In genomic region chr13:108386058-108386457, GRCm38 (mm10) we compare ENCODE assay signal across 23 mouse cellular contexts.
DNase-seq lines count a peak whose midpoint lies in the region; ATAC-seq lines count a peak whose summit lies in the region.
"Had no signal": no experiment of that assay in that cellular context is flagged by ENCODE, and none has a peak within 500 bp of the region (broad histone marks: within the 10 kb centered on the region; RNA-seq: fewer than 3 reads in every experiment).

No protein-coding gene starts in this region.

- DNase-seq in intestine, embryonic 14.5 days (ENCODE audit: low spot score), result peak; percentile 36
- peak; percentile 30 for DNase-seq in right cerebral cortex, adult 18-20 months
- no peak for DNase-seq in right cerebral cortex, postnatal 10 days (ENCODE audit: low spot score in 2 of 2)
- DNase-seq in NIH3T3 (ENCODE audit: low read depth), result peak; percentile 5
- DNase-seq: adrenal gland, postnatal 10 days; cerebellum, adult 11 months; cerebellum, adult 2 months; cerebellum, adult 9-11 months; cerebellum, postnatal 25 days; forebrain, postnatal 0 days; gastrocnemius, postnatal 10 days; gastrocnemius, postnatal 36 days; heart, postnatal 36 days had no signal

- no peak overlapping the region for H3K4me3 ChIP-seq in intestine, embryonic 14.5 days (ENCODE audit: low read depth, low read length)
- no peak overlapping the region for H3K4me3 ChIP-seq in intestine, embryonic 15.5 days (replicated peaks)
- H3K4me3 ChIP-seq: embryonic facial prominence, embryonic 12.5 days; embryonic facial prominence, embryonic 15.5 days; hindbrain, embryonic 10.5 days; hindbrain, embryonic 13.5 days had no signal

- no peak overlapping the region for H3K27ac ChIP-seq in intestine, embryonic 14.5 days (ENCODE audit: low read depth)
- H3K27ac ChIP-seq in intestine, embryonic 15.5 days, result no peak overlapping the region
- H3K27ac ChIP-seq: embryonic facial prominence, embryonic 12.5 days; embryonic facial prominence, embryonic 15.5 days; hindbrain, embryonic 10.5 days; hindbrain, embryonic 13.5 days had no signal

- peaks cover 17% of the 10 kb centered on the region; the same call in 1 of the 2 replicates for H3K36me3 ChIP-seq in intestine, embryonic 14.5 days (ENCODE audit: control insufficient read depth, insufficient read depth, low read length)
- H3K36me3 ChIP-seq in intestine, embryonic 15.5 days, result no peaks in the 10 kb centered on the region
- H3K36me3 ChIP-seq: hindbrain, embryonic 13.5 days had no signal

- no peak overlapping the region for H3K4me2 ChIP-seq in intestine, embryonic 14.5 days (ENCODE audit: low read length)
- no peak overlapping the region for H3K4me2 ChIP-seq in intestine, embryonic 15.5 days (replicated peaks)
- H3K4me2 ChIP-seq: embryonic facial prominence, embryonic 12.5 days; embryonic facial prominence, embryonic 15.5 days; heart, embryonic 11.5 days; hindbrain, embryonic 13.5 days had no signal

- ATAC-seq in intestine, embryonic 14.5 days (replicated peaks; ENCODE audit: low FRiP score, low TSS enrichment, low read depth), result no peak
- no peak for ATAC-seq in intestine, embryonic 15.5 days
- no peak for ATAC-seq in megakaryocyte progenitor cell, adult 5-6 weeks (replicated peaks; ENCODE audit: poor library complexity)
- ATAC-seq: forebrain, embryonic 14.5 days; forebrain, postnatal 0 days; hindbrain, embryonic 16.5 days; Patski had no signal

- H3K4me1 ChIP-seq in intestine, embryonic 14.5 days (replicated peaks; ENCODE audit: control insufficient read depth, insufficient read depth, low read length), result no peaks in the 10 kb centered on the region
- no peaks in the 10 kb centered on the region for H3K4me1 ChIP-seq in intestine, embryonic 15.5 days (replicated peaks)
- H3K4me1 ChIP-seq: embryonic facial prominence, embryonic 12.5 days; embryonic facial prominence, embryonic 15.5 days; hindbrain, embryonic 10.5 days; hindbrain, embryonic 13.5 days had no signal

- WGBS in intestine, embryonic 14.5 days, result 82% methylated on average over 9 of the region's 9 CpGs
- WGBS in intestine, embryonic 15.5 days, result 79% methylated on average over 9 of the region's 9 CpGs

- H3K9me3 ChIP-seq in intestine, embryonic 14.5 days (ENCODE audit: control insufficient read depth, low read length), result no peaks in the 10 kb centered on the region
- no peaks in the 10 kb centered on the region for H3K9me3 ChIP-seq in intestine, embryonic 15.5 days
- H3K9me3 ChIP-seq: embryonic facial prominence, embryonic 12.5 days; embryonic facial prominence, embryonic 15.5 days; hindbrain, embryonic 10.5 days; hindbrain, embryonic 13.5 days had no signal

- no peak overlapping the region for H3K9ac ChIP-seq in intestine, embryonic 14.5 days (ENCODE audit: low read length)
- no peak overlapping the region for H3K9ac ChIP-seq in intestine, embryonic 15.5 days
- H3K9ac ChIP-seq: embryonic facial prominence, embryonic 12.5 days; embryonic facial prominence, embryonic 15.5 days; forebrain, postnatal 0 days; hindbrain, embryonic 13.5 days had no signal

- no peaks in the 10 kb centered on the region for H3K27me3 ChIP-seq in intestine, embryonic 14.5 days (replicated peaks; ENCODE audit: control insufficient read depth, insufficient read depth, low read length)
- no peaks in the 10 kb centered on the region for H3K27me3 ChIP-seq in intestine, embryonic 15.5 days (replicated peaks)
- H3K27me3 ChIP-seq: embryonic facial prominence, embryonic 12.5 days; embryonic facial prominence, embryonic 15.5 days; hindbrain, embryonic 13.5 days; Patski had no signal

Comparison
In these comparisons a context has a peak if more than half of its experiments do, and no peak if none do; other contexts are left out.
1. DNase-seq: peak in intestine, embryonic 14.5 days (single experiment), right cerebral cortex, adult 18-20 months (single experiment) and NIH3T3 (single experiment); none in right cerebral cortex, postnatal 10 days (0 of 2).